Mouse (Mus musculus): ENCODE data around the gene Chmp6. TPM values are rescaled to one million over a fixed set of nuclear protein-coding genes. Genes with fewer than 3 reads are reported as not detected.
A peak's percentile ranks its signal among the peaks of the same experiment; 100 is the strongest.

Gene Chmp6
- polyA plus RNA-seq, 2 experiments = 15.2 to 25.2 TPM

DNA sequence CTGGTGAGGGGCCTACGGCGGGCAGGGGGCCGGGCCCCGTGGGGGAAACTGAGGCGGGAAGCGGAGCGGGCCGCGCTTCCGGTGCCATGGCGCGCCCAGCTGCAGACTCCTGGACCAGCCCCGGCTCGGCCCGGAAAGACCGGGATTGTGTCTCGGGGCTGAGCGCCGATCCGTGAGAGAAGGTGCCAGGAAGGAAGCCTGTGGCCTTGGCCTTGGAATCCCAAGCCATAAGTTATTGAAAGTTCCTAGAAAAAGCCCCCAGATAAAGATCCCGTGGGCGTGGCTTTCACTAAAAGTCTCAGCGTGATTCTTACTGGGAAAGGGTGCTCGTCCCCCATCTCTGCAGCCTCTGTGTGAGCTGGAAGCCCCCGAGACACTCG, 684 bp downstream of the Chmp6 start:
- H3K27ac ChIP-seq = no peak overlapping the region

DNA sequence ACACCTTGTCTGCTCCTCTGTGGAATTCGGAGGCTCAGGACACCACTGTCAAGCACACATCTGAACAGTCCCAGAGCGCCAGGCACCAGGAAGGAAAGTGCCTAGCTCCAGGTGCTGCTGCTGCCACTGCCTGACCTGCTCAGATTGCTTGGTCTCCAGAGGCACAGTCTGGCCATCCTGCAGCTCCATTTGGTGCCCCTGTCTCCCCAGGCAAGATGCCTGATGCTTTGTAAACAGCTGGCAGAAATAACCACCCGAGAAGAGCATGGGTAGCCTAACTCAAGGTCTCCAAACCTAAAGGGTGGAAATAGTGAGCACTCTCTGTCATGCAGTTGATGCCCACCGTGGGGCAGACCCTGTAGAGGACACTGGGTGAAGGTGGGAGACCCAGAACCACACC, 1.1 kb downstream of the Chmp6 start:
- Histone ChIP-seq H3K4me3 (ENCODE audit: insufficient read depth in 1 of 2, low read depth in 2 of 2, low read length in 2 of 2) (peak overlapping the region; percentile 68 to 93), H3K27ac (no peak overlapping the region), H3K9ac (replicated peaks) (peak overlapping the region; percentile 90), H3K4me2 (ENCODE audit: low read depth) (peak overlapping the region; percentile 85), H3K27me3 (ENCODE audit: control insufficient read depth, insufficient read depth, low read length) (no peaks in the 10 kb centered on the region), H3K36me3 (replicated peaks; ENCODE audit: control insufficient read depth, insufficient read depth, low read depth) (peaks cover 5% of the 10 kb centered on the region), H3K4me1 (replicated peaks; ENCODE audit: control insufficient read depth in 2 of 2, insufficient read depth in 2 of 2, low read length in 1 of 2) (peaks cover 3 to 13% of the 10 kb centered on the region in 2 experiments; a peak in 3 of 4 replicates), H3K9me3 (ENCODE audit: control insufficient read depth, low read length) (no peaks in the 10 kb centered on the region)
- WGBS (ENCODE audit: insufficient replicate concordance) = 15% methylated on average over 4 of the region's 4 CpGs
- ATAC-seq (ENCODE audit: insufficient read depth) (no peak), DNase-seq (ENCODE audit: low read depth in 3 of 3, low spot score in 3 of 3) (no peak)
- TF ChIP-seq EP300 (IDR thresholded peaks at IDR 0.05; ENCODE audit: low read depth) (no peak), CTCF (IDR thresholded peaks at IDR 0.05; ENCODE audit: low read depth) (no peak)

More for the DNA sequence above, 684 bp downstream of the Chmp6 start:
- Histone ChIP-seq H3K9me3 (ENCODE audit: control insufficient read depth, low read length) (no peaks in the 10 kb centered on the region), H3K4me1 (replicated peaks; ENCODE audit: control insufficient read depth in 2 of 2, insufficient read depth in 2 of 2, low read length in 1 of 2) (peaks cover 3 to 13% of the 10 kb centered on the region in 2 experiments; a peak in 3 of 4 replicates), H3K4me2 (ENCODE audit: low read depth) (peak overlapping the region; percentile 85), H3K4me3 (ENCODE audit: insufficient read depth in 1 of 2, low read depth in 2 of 2, low read length in 2 of 2) (peak overlapping the region; percentile 68 to 93), H3K36me3 (replicated peaks; ENCODE audit: control insufficient read depth, insufficient read depth, low read depth) (peaks cover 5% of the 10 kb centered on the region), H3K27me3 (ENCODE audit: control insufficient read depth, insufficient read depth, low read length) (no peaks in the 10 kb centered on the region), H3K9ac (replicated peaks) (peak overlapping the region; percentile 90)
- DNase-seq (ENCODE audit: low read depth in 3 of 3, low spot score in 3 of 3) (peak in 1 of 3 experiments; percentile 27), ATAC-seq (ENCODE audit: insufficient read depth) (peak; percentile 40; the same call in 1 of the 2 replicates)
- 0% methylated on average over 26 of the region's 26 CpGs for WGBS (ENCODE audit: insufficient replicate concordance)
- TF ChIP-seq CTCF (IDR thresholded peaks at IDR 0.05; ENCODE audit: low read depth) (no peak), EP300 (IDR thresholded peaks at IDR 0.05; ENCODE audit: low read depth) (no peak)

DNA sequence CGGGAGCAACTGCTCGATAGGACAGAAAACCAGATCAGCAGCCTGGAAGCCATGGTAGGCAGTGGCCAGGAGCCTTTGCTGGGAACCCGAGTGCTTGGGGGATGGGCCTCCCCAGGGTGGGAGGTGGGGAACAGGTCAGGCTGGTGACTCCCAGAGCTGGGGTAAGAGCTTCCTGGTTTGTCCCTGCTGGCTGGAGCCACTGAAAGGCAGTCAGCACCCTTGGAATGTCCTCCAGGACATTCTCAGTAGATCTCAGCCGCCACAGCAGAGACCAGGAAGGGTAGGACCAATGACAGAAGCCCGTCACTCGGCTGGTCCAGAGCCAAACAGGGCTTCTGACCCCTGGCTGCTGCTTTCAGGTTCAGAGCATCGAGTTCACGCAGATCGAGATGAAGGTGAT, 2.4 kb downstream of the Chmp6 start:
- no peak overlapping the region for H3K4me3 ChIP-seq (ENCODE audit: insufficient read depth in 1 of 2, low read depth in 2 of 2, low read length in 2 of 2)
- no peaks in the 10 kb centered on the region for H3K9me3 ChIP-seq (ENCODE audit: control insufficient read depth, low read length)
- TF ChIP-seq CTCF (IDR thresholded peaks at IDR 0.05; ENCODE audit: low read depth) (no peak), EP300 (IDR thresholded peaks at IDR 0.05; ENCODE audit: low read depth) (no peak)
- H3K27me3 ChIP-seq (ENCODE audit: control insufficient read depth, insufficient read depth, low read length) = no peaks in the 10 kb centered on the region
- ATAC-seq (ENCODE audit: insufficient read depth) (no peak), DNase-seq (ENCODE audit: low read depth in 3 of 3, low spot score in 3 of 3) (no peak)
- H3K4me1 ChIP-seq (replicated peaks; ENCODE audit: control insufficient read depth in 2 of 2, insufficient read depth in 2 of 2, low read length in 1 of 2) = peaks cover 3 to 13% of the 10 kb centered on the region in 2 experiments; a peak in 3 of 4 replicates
- no peak overlapping the region for H3K27ac ChIP-seq
- H3K4me2 ChIP-seq (ENCODE audit: low read depth) = no peak overlapping the region
- no peak overlapping the region for H3K9ac ChIP-seq (replicated peaks)
- 74% methylated on average over 9 of the region's 9 CpGs for WGBS (ENCODE audit: insufficient replicate concordance)
- peaks cover 5% of the 10 kb centered on the region for H3K36me3 ChIP-seq (replicated peaks; ENCODE audit: control insufficient read depth, insufficient read depth, low read depth)

DNA sequence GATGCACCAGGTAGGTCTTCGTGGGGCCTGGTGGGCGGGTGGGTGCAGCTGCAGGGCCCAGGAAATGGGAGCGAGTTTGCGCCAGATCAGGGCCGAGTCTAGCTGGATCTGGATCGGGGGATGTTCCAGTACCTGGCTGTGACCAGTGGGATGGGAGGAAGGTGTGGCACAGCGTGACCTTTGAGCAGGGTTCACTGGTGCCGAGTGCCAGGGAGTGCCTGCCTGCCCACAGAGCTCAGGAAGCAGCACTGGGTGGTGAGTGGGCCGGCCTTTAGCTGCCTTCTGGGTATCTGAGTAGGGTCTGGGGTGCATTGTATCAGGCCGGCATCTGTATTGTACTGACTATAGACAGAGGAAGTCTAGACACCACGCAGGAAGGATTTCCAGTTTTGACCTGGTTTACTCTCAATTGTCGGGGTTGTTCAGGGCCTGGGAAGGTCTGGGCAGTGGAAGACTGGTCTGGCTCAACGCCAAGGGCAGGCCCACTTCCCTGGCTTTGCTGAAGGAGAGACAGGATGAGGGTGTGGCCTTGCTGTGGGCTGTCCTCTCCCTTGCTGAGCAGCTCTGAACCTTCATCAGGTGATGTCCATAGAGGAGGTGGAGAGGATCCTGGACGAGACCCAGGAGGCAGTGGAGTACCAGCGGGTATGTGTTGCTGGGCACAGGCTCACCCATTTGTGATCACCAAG, 3.0 kb downstream of the Chmp6 start:
- peaks cover 5% of the 10 kb centered on the region for H3K36me3 ChIP-seq (replicated peaks; ENCODE audit: control insufficient read depth, insufficient read depth, low read depth)
- peaks cover 3 to 13% of the 10 kb centered on the region in 2 experiments; a peak in 3 of 4 replicates for H3K4me1 ChIP-seq (replicated peaks; ENCODE audit: control insufficient read depth in 2 of 2, insufficient read depth in 2 of 2, low read length in 1 of 2)
- DNase-seq (ENCODE audit: low read depth in 3 of 3, low spot score in 3 of 3) = no peak
- H3K27me3 ChIP-seq (ENCODE audit: control insufficient read depth, insufficient read depth, low read length) = no peaks in the 10 kb centered on the region
- 76% methylated on average over 15 of the region's 15 CpGs for WGBS (ENCODE audit: insufficient replicate concordance)
- no peak overlapping the region for H3K4me3 ChIP-seq (ENCODE audit: insufficient read depth in 1 of 2, low read depth in 2 of 2, low read length in 2 of 2)
- ATAC-seq (ENCODE audit: insufficient read depth) = peak; percentile 17; the same call in 1 of the 2 replicates
- H3K27ac ChIP-seq = no peak overlapping the region
- TF ChIP-seq EP300 (IDR thresholded peaks at IDR 0.05; ENCODE audit: low read depth) = no peak
- no peak for TF ChIP-seq CTCF (IDR thresholded peaks at IDR 0.05; ENCODE audit: low read depth)
- H3K4me2 ChIP-seq (ENCODE audit: low read depth) = no peak overlapping the region
- H3K9ac ChIP-seq (replicated peaks) = no peak overlapping the region
- no peaks in the 10 kb centered on the region for H3K9me3 ChIP-seq (ENCODE audit: control insufficient read depth, low read length)

DNA sequence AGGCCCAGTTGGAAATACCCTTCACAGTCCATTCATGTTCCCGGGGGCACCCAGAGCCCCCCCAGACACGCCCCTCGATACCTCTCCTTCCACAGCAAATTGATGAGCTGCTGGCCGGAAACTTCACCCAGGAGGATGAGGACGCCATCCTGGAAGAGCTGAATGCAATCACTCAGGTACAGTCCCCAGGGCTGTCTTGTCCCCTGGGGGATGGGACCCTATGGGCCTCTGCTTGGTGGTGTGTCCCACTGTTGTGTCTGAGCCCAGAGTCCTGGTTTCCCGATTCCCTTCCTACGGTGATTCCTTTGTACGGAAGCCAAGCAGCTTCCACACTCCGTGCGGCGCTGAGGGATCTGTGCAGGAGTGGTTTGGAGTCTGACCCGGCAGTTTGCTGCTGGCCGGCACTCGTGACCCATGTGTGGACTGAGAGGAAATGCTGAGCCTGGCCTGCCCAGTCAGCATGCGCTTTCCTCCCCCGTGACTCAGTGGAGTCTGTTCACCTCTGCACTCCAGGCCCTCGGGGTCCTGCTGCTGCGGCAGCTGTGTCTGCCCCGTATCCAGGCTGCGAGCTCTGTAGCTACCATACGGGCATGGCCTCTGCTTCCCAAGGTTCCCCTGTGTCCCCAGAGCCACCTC, 3.7 kb downstream of the Chmp6 start:
- H3K4me1 ChIP-seq (replicated peaks; ENCODE audit: control insufficient read depth in 2 of 2, insufficient read depth in 2 of 2, low read length in 1 of 2) = peaks cover 3 to 13% of the 10 kb centered on the region in 2 experiments; a peak in 3 of 4 replicates
- DNase-seq (ENCODE audit: low read depth in 3 of 3, low spot score in 3 of 3) (no peak), ATAC-seq (ENCODE audit: insufficient read depth) (no peak)
- H3K4me2 ChIP-seq (ENCODE audit: low read depth) = no peak overlapping the region
- 86% methylated on average over 21 of the region's 21 CpGs for WGBS (ENCODE audit: insufficient replicate concordance)
- H3K36me3 ChIP-seq (replicated peaks; ENCODE audit: control insufficient read depth, insufficient read depth, low read depth) = peaks cover 5% of the 10 kb centered on the region
- H3K27me3 ChIP-seq (ENCODE audit: control insufficient read depth, insufficient read depth, low read length) = no peaks in the 10 kb centered on the region
- H3K27ac ChIP-seq = no peak overlapping the region
- H3K9me3 ChIP-seq (ENCODE audit: control insufficient read depth, low read length) = no peaks in the 10 kb centered on the region
- no peak for TF ChIP-seq CTCF (IDR thresholded peaks at IDR 0.05; ENCODE audit: low read depth)
- no peak for TF ChIP-seq EP300 (IDR thresholded peaks at IDR 0.05; ENCODE audit: low read depth)
- no peak overlapping the region for H3K4me3 ChIP-seq (ENCODE audit: insufficient read depth in 1 of 2, low read depth in 2 of 2, low read length in 2 of 2)
- no peak overlapping the region for H3K9ac ChIP-seq (replicated peaks)

Data from liver, embryonic 14.5 days (tissue).